Mouse (Mus musculus) liver, postnatal 0 days (tissue): ENCODE measurements around the gene Dnpep.

Source experiments
- CTCF ChIP-seq: sonication (generic); IDR thresholded peaks from 2 replicates; pipeline ENCODE4 v1.5.1; 2016; ENCODE audit warnings: antibody characterized with exemption, low read depth
- EP300 ChIP-seq: IDR thresholded peaks from 2 replicates; pipeline ENCODE4 v1.6.1; 2016; ENCODE audit warnings: antibody characterized with exemption, low read depth, mild to moderate bottlenecking

DNA sequence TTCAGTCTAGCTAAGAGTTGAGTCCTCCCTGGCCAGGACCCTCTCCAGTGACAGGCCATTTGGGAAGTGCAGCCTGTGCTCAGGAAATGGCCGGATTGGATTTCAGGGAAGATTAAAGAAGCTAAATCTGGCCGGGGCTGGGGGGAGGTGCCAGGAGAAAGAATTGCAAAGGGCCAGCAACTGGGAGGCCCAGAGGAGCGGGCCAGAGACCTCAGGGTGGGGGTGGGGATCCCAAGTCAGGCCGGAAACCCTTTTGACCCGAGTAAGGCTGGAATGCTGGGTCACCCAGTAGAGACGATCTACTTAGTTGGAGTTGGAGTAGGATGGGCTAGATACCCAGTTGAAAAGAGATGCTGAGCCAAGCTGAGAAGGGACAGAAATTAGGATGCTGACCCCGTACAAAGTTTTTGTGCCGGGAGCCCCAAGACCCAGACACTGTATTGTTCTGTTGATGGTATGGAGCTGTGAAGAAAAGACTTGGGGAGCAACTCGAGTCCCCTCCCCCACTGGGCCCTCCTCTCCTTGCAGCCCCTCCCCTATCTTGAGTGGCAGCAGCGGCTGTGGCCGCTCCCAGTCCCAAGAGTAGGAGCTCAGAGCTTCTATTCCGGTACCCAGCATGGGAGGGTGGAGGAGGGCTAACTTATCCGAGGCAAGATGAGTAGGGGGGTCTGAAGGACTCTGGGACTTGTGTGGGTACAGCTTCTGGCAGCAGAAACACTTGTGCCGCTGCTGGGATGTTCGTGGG is 26.7 kb upstream of the Dnpep start:
- TF ChIP-seq CTCF (no peak), EP300 (no peak)
